Mouse (Mus musculus) kidney, postnatal 0 days (tissue): ENCODE data around the gene Map4k2. TPM values are rescaled to one million over a fixed set of nuclear protein-coding genes. Genes with fewer than 3 reads are reported as not detected.
"Not testable (repeated sequence)": the region's sequence is repeated elsewhere in the genome, so short reads cannot be mapped to it uniquely, and the experiment has no call there.

Experiments
- ATAC-seq: fragments of 200-750 bp; cut with Nextera tagmentation; replicated peaks from 2 replicates; pipeline ENCODE4 v1.8.0; 2017; ENCODE audit warnings: low read depth, moderate number of reproducible peaks, moderate TSS enrichment, moderate library complexity; ENCODE audit not compliant: low FRiP score
- DNase-seq: peaks from one replicate; pipeline ENCODE4 v3.0.0-alpha.2; 2016; ENCODE audit warnings: low spot score
- H3K27ac ChIP-seq: fragments of 300-500 bp; sonication (generic); 2 replicates; pipeline ENCODE4 v1.5.1; 2014; ENCODE audit warnings: mild to moderate bottlenecking
- H3K27me3 ChIP-seq: fragments of 300-500 bp; sonication (generic); 2 replicates; pipeline ENCODE4 v1.6.1; 2014; ENCODE audit warnings: low read length, mixed read lengths; ENCODE audit not compliant: insufficient read depth
- H3K36me3 ChIP-seq: fragments of 300-500 bp; sonication (generic); 2 replicates; pipeline ENCODE4 v1.6.1; 2014; ENCODE audit warnings: low read length, mixed read lengths; ENCODE audit not compliant: insufficient read depth
- H3K4me1 ChIP-seq: fragments of 300-500 bp; sonication (generic); replicated peaks from 2 replicates; pipeline ENCODE4 v1.6.1; 2014; ENCODE audit warnings: antibody characterized with exemption, low read length, mixed read lengths; ENCODE audit not compliant: insufficient read depth
- H3K4me2 ChIP-seq: fragments of 300-500 bp; sonication (generic); 2 replicates; pipeline ENCODE4 v1.6.1; 2014; ENCODE audit warnings: mild to moderate bottlenecking, low read length, moderate library complexity, mixed read lengths
- H3K4me3 ChIP-seq: fragments of 300-500 bp; sonication (generic); replicated peaks from 2 replicates; pipeline ENCODE4 v1.5.1; 2014; ENCODE audit warnings: low read depth, low read length
- H3K9ac ChIP-seq: fragments of 300-500 bp; sonication (generic); 2 replicates; pipeline ENCODE4 v1.6.1; 2014; ENCODE audit warnings: low read depth, low read length
- H3K9me3 ChIP-seq: fragments of 300-500 bp; sonication (generic); replicated peaks from 2 replicates; pipeline ENCODE4 v1.6.1; 2016; ENCODE audit warnings: low read length, inconsistent platforms, mixed read lengths
- CTCF ChIP-seq: IDR thresholded peaks from 2 replicates; pipeline ENCODE4 v1.5.1; 2016; ENCODE audit warnings: antibody characterized with exemption, low read depth, mild to moderate bottlenecking, moderate library complexity
- WGBS: fragments of 180-500 bp; shearing (Covaris S2); extraction: QIAGEN DNeasy Blood & Tissue Kit; methylation state at CpG from one replicate; pipeline ENCODE4 v1.1.7; 2014; 5-methylcytosine and 5-hydroxymethylcytosine counted together
- polyA plus RNA-seq: library from polyadenylated mRNA; unstranded; fragments of >200 nt; fragmentation: Nextera tagmentation; extraction: Ambion mirVana; gene quantifications from 2 replicates; pipeline ENCODE4 v1.2.1, GENCODE M21; 2015

The Map4k2 gene
- polyA plus RNA-seq, 1 experiment from 2014 or later = 12.2 TPM

GRCm38 (mm10) chr19:6305517-6306115 lies 35.3 kb upstream of the Map4k2 start:
- Histone ChIP-seq H3K4me1 (peaks cover 15% of the 10 kb centered on the region; the same call in 1 of the 2 replicates), H3K9me3 (no peaks in the 10 kb centered on the region), H3K4me3 (peak overlapping the region; percentile 65), H3K27me3 (no peaks in the 10 kb centered on the region), H3K36me3 (peaks cover 11% of the 10 kb centered on the region; the same call in 1 of the 2 replicates), H3K27ac (no peak overlapping the region; the same call in 1 of the 2 replicates), H3K4me2 (peak overlapping the region; percentile 71), H3K9ac (peak overlapping the region; percentile 71)
- DNase-seq (no peak), ATAC-seq (no peak)
- 57% methylated on average over 8 of the region's 8 CpGs for WGBS
- no peak for TF ChIP-seq CTCF

GRCm38 (mm10) chr19:6306137-6306551 lies 34.8 kb upstream of the Map4k2 start, which contains the start of gene Cdc42bpg:
TSS of gene Cdc42bpg (plus strand) at chr19:6306456.
- H3K36me3 ChIP-seq = peaks cover 14% of the 10 kb centered on the region; the same call in 1 of the 2 replicates
- H3K9me3 ChIP-seq = no peaks in the 10 kb centered on the region
- H3K9ac ChIP-seq = peak within 1 kb of the TSS; percentile 71
- no peak for TF ChIP-seq CTCF
- ATAC-seq (peak; percentile 81), DNase-seq (peak; percentile 88)
- H3K4me3 ChIP-seq = peak within 1 kb of the TSS; percentile 65
- WGBS = 2% methylated on average over 38 of the region's 38 CpGs
- H3K4me1 ChIP-seq = peaks cover 15% of the 10 kb centered on the region; the same call in 1 of the 2 replicates
- peak within 1 kb of the TSS; percentile 81 for H3K27ac ChIP-seq
- H3K27me3 ChIP-seq = no peaks in the 10 kb centered on the region
- H3K4me2 ChIP-seq = peak within 1 kb of the TSS; percentile 71

- H3K27me3 ChIP-seq = no peaks in the 10 kb centered on the region
Measured at GRCm38 (mm10) chr19:6306586-6306985, 34.3 kb upstream of the Map4k2 start.

GRCm38 (mm10) chr19:6307733-6308531 lies 33.0 kb upstream of the Map4k2 start:
- no peak for TF ChIP-seq CTCF
- Histone ChIP-seq H3K4me1 (peaks cover 15% of the 10 kb centered on the region; the same call in 1 of the 2 replicates), H3K4me3 (no peak overlapping the region), H3K36me3 (peaks cover 19% of the 10 kb centered on the region; the same call in 1 of the 2 replicates), H3K9me3 (no peaks in the 10 kb centered on the region), H3K9ac (no peak overlapping the region), H3K4me2 (peak overlapping the region; percentile 71; the same call in 1 of the 2 replicates), H3K27me3 (no peaks in the 10 kb centered on the region), H3K27ac (no peak overlapping the region)
- DNase-seq = no peak
- 81% methylated on average over 9 of the region's 9 CpGs for WGBS
- no peak for ATAC-seq

More at GRCm38 (mm10) chr19:6306586-6306985, 34.3 kb upstream of the Map4k2 start:
- ATAC-seq (peak; percentile 74), DNase-seq (peak; percentile 85)
- peak; percentile 80 for TF ChIP-seq CTCF
- Histone ChIP-seq H3K4me2 (peak overlapping the region; percentile 71), H3K9me3 (no peaks in the 10 kb centered on the region), H3K36me3 (peaks cover 17% of the 10 kb centered on the region; the same call in 1 of the 2 replicates), H3K27ac (peak overlapping the region; percentile 80), H3K4me3 (peak overlapping the region; percentile 65), H3K9ac (peak overlapping the region; percentile 71), H3K4me1 (peaks cover 15% of the 10 kb centered on the region; the same call in 1 of the 2 replicates)
- WGBS = under 1% methylated on average over 25 of the region's 34 CpGs

GRCm38 (mm10) chr19:6310181-6310580 lies 30.8 kb upstream of the Map4k2 start:
- Histone ChIP-seq H3K27ac (no peak overlapping the region), H3K27me3 (no peaks in the 10 kb centered on the region), H3K4me3 (no peak overlapping the region), H3K4me1 (peaks cover 15% of the 10 kb centered on the region; the same call in 1 of the 2 replicates), H3K9ac (no peak overlapping the region), H3K36me3 (peaks cover 40% of the 10 kb centered on the region), H3K9me3 (no peaks in the 10 kb centered on the region), H3K4me2 (no peak overlapping the region)
- ATAC-seq (no peak), DNase-seq (no peak)
- 92% methylated on average over 5 of the region's 5 CpGs for WGBS
- no peak for TF ChIP-seq CTCF

- H3K27ac ChIP-seq, DNase-seq, H3K9ac ChIP-seq, H3K27me3 ChIP-seq, ATAC-seq, H3K4me3 ChIP-seq, H3K9me3 ChIP-seq, H3K4me2 ChIP-seq: not testable (repeated sequence)
- Histone ChIP-seq H3K4me1 (peaks cover 14% of the 10 kb centered on the region; the same call in 1 of the 2 replicates), H3K36me3 (peaks cover 52% of the 10 kb centered on the region)
- WGBS = 93% methylated on average over 3 of the region's 3 CpGs
Measured at GRCm38 (mm10) chr19:6311783-6312182, 29.2 kb upstream of the Map4k2 start.
